Mouse (Mus musculus): ENCODE data around the gene Gm49325.

GRCm38 (mm10) chr10:77561508-77561907 is 44.5 kb upstream of the Gm49325 start:
- TF ChIP-seq USF1 (IDR thresholded peaks at IDR 0.05; ENCODE audit: low read depth) (no peak), MAX (IDR thresholded peaks at IDR 0.05; ENCODE audit: low read depth) (no peak), POLR2AphosphoS2 (IDR thresholded peaks at IDR 0.05; ENCODE audit: insufficient read length, low read depth) (no peak), SRF (IDR thresholded peaks at IDR 0.05; ENCODE audit: control insufficient read depth, insufficient read length, low read depth) (no peak), POLR2A (IDR thresholded peaks at IDR 0.05; ENCODE audit: insufficient read length, low read depth) (no peak), MYOD1 (IDR thresholded peaks at IDR 0.05; ENCODE audit: control insufficient read depth in 1 of 3, insufficient read length in 2 of 3, low read depth in 2 of 3) (no peak), MYOG (IDR thresholded peaks at IDR 0.05; ENCODE audit: control insufficient read depth in 1 of 3, insufficient read depth in 1 of 3, insufficient read length in 2 of 3, low read depth in 2 of 3) (no peak), CEBPB (IDR thresholded peaks at IDR 0.05; ENCODE audit: insufficient read depth, poor library complexity, severe bottlenecking) (no peak), E2F4 (IDR thresholded peaks at IDR 0.05; ENCODE audit: insufficient read depth) (no peak), REST (IDR thresholded peaks at IDR 0.05; ENCODE audit: insufficient read depth, insufficient read length) (no peak), TCF3 (IDR thresholded peaks at IDR 0.05; ENCODE audit: insufficient read length, low read depth) (no peak)
